Mouse (Mus musculus) kidney, adult 8-10 months (tissue): ENCODE measurements around the gene Il34.
"Not testable (repeated sequence)": the region's sequence is repeated elsewhere in the genome, so short reads cannot be mapped to it uniquely, and the experiment has no call there.

Experiments used
- DNase-seq, 2 experiments: peaks; one replicate each; pipeline ENCODE4 v3.0.0; 2022

Il34 gene

GRCm38 (mm10) chr8:110809831-110810230, 4.1 kb upstream of the Il34 start:
- no peak for DNase-seq

GRCm38 (mm10) chr8:110808495-110809472, 3.1 kb upstream of the Il34 start:
- DNase-seq: peak in 1 of 2 experiments; percentile 28

GRCm38 (mm10) chr8:110806146-110806545, 422 bp upstream of the Il34 start:
- DNase-seq: no peak

DNA sequence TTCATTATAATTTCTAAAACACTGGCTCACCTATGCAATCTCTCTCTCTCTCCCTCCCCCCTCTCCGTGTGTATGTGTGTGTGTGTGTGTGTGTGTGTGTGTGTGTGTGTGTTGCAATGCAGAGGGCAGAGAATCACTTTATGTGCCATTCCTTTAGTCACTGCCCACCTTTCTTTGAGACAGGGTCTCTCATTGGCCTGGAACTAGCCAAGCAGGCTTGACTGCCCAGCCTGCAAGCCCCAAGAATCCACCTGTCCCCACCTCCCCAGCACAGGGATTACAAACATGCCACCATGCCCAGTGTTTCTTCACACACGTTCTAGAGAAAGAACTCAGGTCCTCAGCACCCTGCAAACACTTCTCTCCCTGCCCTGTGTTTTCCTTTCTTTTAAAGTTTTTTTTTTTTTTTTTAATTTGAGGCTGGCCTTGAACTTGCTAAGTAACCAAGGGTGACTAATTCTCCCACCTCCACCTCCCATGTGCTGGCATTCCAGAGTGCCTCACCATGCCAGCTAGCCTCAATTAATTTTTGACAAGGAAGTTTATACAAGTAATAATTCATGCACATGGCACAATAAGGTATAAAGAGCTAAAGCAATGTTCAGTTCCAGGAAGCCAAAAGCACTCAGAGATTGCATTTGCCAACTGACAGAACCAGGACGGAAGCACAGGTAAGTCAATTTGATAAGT, 754 bp downstream of the Il34 start:
- no peak for DNase-seq

DNA sequence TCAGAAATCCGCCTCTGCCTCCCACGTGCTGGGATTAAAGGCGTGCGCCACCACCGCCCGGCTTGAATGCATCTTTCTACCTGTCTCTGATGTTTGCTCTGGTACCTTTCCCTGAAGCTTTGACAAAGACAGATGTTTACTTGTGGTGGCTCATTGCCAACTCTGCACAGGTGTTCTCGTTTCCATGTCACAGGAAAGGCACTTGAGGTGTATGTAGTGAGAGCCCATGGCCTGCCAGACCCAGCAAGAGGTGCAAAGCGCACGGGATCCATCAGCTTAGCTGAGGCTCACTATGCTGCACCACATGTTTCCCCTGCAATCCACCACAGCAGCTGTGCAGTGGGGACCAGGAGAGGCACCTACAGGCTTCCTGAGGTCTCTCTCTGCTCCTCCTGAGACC, 1.9 kb downstream of the Il34 start:
- DNase-seq: no peak

DNA sequence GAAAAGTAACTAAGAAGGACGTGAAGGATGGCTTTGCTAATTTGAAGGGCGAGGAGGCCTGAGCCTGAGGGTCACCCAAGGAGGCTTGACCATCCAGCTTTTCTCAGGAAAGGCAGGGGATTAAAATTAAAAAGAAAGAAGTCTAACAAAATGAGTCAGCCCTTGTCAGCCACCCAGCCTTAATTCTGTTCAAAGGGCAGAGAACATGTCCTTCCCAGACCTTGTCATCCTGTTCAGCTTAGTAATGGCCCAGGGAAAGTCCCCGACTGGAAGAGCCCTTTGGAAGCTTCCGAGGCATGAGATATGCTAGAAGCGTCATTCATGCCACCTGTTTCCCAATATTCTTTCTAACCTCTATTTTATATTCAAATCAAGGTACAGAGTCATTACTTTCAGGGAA, 2.7 kb downstream of the Il34 start:
- DNase-seq: peak in 1 of 2 experiments; percentile 58

DNA sequence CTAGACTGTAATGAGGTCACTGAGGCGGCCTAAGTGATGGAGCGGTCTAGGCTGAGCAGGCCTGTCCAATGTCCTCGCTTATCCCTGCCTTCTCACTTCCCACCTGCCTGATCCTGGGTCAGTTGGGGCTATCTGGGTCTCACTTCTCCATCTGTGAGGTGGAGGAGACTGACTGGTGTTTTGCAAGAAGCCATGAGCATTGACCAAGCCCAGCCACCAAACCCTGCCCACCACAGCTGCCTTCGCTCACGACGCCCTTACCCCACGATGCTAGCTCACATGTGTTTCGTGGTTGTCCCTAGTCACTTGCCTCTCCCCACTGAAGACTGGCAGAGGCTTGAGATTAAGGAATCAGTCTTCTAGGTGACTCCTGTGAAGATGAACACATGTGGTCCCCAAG, 8.6 kb downstream of the Il34 start:
- DNase-seq: no peak

DNA sequence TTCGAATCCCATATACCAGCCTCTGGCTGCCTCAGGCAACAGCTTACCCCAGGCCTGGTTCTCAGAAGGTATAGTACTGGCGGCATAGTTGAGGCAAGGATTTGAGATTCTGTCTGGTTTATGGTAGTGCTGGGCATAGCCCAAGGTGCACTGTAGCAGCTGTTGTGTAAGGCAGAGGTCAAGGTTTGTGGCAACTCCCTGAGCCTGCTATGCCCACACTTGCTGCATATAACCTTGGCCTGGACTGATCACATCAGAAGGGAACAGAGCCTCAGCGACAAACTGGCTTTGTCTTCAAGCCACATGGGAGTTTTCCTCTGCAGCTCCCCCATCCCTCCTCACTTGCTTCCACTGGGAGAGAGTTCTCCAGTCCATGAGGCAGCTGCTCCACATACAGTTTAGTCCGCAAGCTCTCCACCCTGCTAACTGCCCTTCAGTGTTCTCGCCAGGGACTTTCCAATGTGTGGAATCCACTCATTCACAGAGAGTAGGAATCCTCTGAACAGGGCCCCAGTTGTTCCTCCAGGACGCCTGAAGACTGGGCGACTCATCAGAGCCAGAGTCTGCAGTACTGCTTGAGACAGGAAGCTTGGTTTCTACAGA, 11.3 kb downstream of the Il34 start:
- DNase-seq: no peak

GRCm38 (mm10) chr8:110793936-110794335, 11.8 kb downstream of the Il34 start:
- peak in 1 of 2 experiments; percentile 44 for DNase-seq

GRCm38 (mm10) chr8:110793511-110793910, 12.2 kb downstream of the Il34 start:
- no peak for DNase-seq

GRCm38 (mm10) chr8:110792574-110793200, 13.0 kb downstream of the Il34 start:
- DNase-seq: peak; percentile 89 to 96

- DNase-seq: no peak
These were observed 14.6 kb downstream of the Il34 start for GRCm38 (mm10) chr8:110791164-110791563.

GRCm38 (mm10) chr8:110790270-110790669, 15.5 kb downstream of the Il34 start:
- no peak for DNase-seq

DNA sequence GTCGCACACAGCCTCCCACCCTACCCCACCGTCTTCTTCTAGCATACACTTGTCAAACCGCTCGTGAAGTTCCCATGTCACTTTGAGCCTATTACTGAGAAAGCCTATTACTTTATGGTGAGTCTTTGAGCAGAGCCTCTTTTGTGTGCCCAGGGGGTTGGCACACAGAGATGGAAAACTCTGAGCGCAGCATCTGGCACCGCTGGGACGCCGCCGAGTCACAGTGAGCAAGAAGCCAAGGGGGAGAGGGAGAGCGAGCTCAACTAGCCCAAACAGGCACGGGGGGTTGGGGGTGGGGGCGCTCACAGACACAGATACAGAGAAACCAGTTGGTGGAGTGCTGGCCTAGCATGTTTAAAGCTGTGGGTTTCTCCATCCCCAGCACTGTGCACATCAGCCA, 16.2 kb downstream of the Il34 start:
- DNase-seq: no peak

DNA sequence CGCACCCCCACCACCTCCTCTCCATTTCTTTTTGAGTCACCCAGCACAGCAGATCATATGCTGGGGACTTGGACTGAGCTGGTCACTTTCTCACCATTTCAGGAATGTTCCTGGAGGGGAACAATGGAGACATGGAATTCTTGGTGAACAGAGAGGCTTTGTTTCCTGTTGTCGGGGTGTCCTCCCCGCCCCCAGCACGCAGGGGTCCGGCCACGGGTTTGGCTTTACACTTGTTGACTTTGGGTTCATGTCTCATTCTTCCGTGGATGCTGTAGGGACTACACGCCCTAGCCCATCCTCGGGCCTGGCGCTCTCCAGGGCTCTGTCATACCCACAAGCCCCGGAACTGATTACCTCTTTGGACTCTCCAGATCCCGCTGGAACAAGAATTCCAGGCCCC, 16.7 kb downstream of the Il34 start:
- DNase-seq: no peak

- DNase-seq: peak in 1 of 2 experiments; percentile 31
These were observed 18.2 kb downstream of the Il34 start for GRCm38 (mm10) chr8:110787411-110787954.

DNA sequence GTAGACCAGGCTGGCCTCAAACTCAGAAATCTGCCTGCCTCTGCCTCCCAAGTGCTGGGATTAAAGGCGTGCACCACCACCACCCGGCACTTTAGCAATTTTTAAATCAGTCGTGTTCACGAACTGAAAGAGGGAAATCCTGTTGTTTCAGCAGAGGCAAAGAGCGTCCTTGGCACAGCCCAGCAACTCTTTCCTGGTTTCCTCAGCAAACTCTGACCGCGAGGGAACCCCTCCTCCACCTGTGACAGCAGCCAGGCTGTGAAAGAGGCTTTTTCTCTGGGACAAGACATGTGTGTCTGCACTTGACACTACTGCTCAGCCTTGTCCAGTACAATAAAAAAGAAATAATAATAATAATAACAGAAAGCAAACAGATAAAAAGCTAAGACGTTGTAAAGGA, 18.8 kb downstream of the Il34 start:
- peak; percentile 55 to 63 for DNase-seq

DNA sequence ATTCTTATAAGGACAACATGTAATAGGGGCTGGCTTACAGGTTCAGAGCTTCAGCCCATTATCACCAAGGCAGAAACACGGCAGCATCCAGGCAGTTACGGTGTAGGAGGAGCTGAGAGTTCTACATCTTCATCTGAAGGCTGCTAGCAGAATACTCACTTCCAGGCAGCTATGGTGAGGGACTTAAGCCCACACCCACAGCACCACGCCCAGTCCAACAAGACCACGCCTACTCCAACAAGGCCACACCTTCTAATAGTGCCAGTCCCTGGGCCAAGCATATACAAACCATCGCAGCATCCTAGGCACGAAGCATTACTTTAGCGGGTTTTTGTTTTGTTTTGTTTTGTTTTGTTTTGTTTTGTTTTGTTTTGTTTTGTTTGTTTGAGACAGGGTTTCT, 19.2 kb downstream of the Il34 start:
- DNase-seq: not testable (repeated sequence)

DNA sequence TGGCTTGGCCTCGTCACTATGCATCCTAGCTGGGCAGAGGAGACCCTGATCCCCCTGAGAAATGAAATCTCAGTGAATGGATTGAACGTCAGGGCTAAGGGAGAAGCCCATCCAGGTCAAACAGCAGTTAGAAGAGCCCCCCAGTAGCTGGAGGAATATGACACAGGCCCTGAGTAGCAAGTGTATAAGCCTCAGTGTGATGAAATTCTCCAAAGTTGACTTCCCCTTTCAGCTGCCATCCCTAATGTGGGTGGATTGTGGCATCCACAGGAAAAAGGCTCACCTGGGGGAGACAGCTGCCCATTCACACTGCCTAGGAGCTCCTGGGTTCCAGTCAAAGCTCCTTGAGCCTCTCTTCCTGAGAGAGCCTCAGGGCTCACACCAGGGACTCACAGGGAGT, 20.4 kb downstream of the Il34 start:
- DNase-seq: no peak

GRCm38 (mm10) chr8:110779924-110780718, 25.6 kb downstream of the Il34 start:
- no peak for DNase-seq

DNA sequence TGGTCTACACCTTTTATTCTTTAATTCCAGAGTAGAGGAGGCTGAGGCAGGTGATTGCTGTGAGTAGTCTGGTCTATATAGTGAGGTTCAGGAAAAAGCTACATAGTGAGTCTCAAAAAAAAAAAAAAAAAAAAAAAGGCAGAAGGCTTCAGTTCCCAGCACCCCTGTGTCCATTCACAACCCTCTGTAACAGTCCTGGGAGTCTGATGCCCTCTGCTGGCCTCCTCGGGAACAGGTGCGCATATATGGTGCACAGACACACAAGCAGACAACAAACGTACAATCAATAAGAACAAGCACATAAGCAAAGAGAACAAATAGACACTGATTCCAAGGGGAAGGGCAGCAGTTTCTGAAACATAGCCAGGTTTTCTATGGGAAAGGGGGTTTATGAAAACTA, 29.4 kb downstream of the Il34 start:
- DNase-seq: no peak

DNA sequence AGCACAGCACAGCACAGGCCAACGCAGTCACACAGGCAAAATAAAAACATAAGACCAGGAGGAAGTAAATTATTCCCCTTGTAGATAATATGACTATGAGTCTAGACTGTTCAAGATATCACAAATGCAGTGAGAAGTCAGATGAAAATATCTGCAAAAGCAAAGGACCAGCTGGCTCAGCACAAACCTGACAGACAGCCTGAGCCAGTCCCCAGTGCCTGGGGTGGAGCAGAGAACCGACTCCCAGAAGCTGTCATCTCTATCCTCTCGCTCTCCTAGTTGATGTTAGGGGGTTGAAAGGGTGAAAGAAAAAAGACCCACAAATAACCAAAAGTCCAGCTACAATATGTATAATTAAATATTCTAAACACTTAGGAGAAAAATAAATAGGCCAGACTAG, 30.0 kb downstream of the Il34 start:
- no peak for DNase-seq
